Mouse (Mus musculus) embryo, embryonic 11 days (tissue): ENCODE results near the gene Slc22a15.

Source experiments
- DNase-seq: peaks from one replicate; pipeline ENCODE4 v3.0.0-alpha.2; 2015

The Slc22a15 gene

GRCm38 (mm10) chr3:101806941-101807340 is 117.3 kb downstream of the Slc22a15 start:
- no peak for DNase-seq

GRCm38 (mm10) chr3:101806149-101806548 is 118.1 kb downstream of the Slc22a15 start:
- DNase-seq: peak; percentile 89
